Mouse (Mus musculus) adrenal gland, adult 18-20 months (tissue): ENCODE results near the gene Ros1. TPM values are rescaled to one million over a fixed set of nuclear protein-coding genes. Genes with fewer than 3 reads are reported as not detected.
A peak's percentile ranks its signal among the peaks of the same experiment; 100 is the strongest.

ENCODE experiments used
- DNase-seq, 2 experiments: peaks; one replicate each; pipeline ENCODE4 v3.0.0; 2021 to 2022; ENCODE audit warnings: low spot score in 2 of 2
- long read RNA-seq, 2 experiments: library from polyadenylated mRNA; stranded (forward); transcript quantifications; one replicate each; pipeline ENCODE4 v2.0.0; 2021
- total RNA-seq, 2 experiments: library from RNA; stranded (reverse); gene quantifications; 1 replicate in 1 of 2; 2 replicates in 1 of 2; pipeline ENCODE4 v1.2.3; 2021

Ros1 gene
- not detected for total RNA-seq
- long read RNA-seq, experiment 1, result 0 reads
- long read RNA-seq, experiment 2, result 0 reads

- no peak for DNase-seq
These were observed at the start of gene Ros1 for GRCm38 (mm10) chr10:52194957-52195852. TSS of gene Ros1 (minus strand) at chr10:52195244.

GRCm38 (mm10) chr10:52242680-52243323 is 47.8 kb upstream of the Ros1 start:
- DNase-seq, result no peak

GRCm38 (mm10) chr10:52242015-52242414 is 47.0 kb upstream of the Ros1 start:
- DNase-seq, result no peak

- no peak for DNase-seq
These were observed 40.4 kb upstream of the Ros1 start for GRCm38 (mm10) chr10:52235461-52235860.

- DNase-seq, result no peak
These were observed 39.6 kb upstream of the Ros1 start for GRCm38 (mm10) chr10:52234654-52234981.

- peak in 1 of 2 experiments; percentile 56 for DNase-seq
These were observed 39.1 kb upstream of the Ros1 start for GRCm38 (mm10) chr10:52233969-52234653.

- peak; percentile 58 to 65 for DNase-seq
These were observed 38.4 kb upstream of the Ros1 start, which contains the start of gene Dcbld1 for GRCm38 (mm10) chr10:52233301-52233968. TSS of gene Dcbld1 (plus strand) at chr10:52233619.

- peak; percentile 17 to 34 for DNase-seq
These were observed 37.4 kb upstream of the Ros1 start for GRCm38 (mm10) chr10:52232196-52233176.

GRCm38 (mm10) chr10:52219600-52219999 is 24.6 kb upstream of the Ros1 start:
- no peak for DNase-seq

GRCm38 (mm10) chr10:52217564-52217934 is 22.5 kb upstream of the Ros1 start:
- no peak for DNase-seq

GRCm38 (mm10) chr10:52216797-52217563 is 21.9 kb upstream of the Ros1 start:
- peak; percentile 49 to 53 for DNase-seq

- no peak for DNase-seq
These were observed 20.3 kb upstream of the Ros1 start for GRCm38 (mm10) chr10:52215267-52215818.

- DNase-seq, result no peak
These were observed 9.0 kb upstream of the Ros1 start for GRCm38 (mm10) chr10:52204006-52204405.

GRCm38 (mm10) chr10:52185900-52186299 is 9.1 kb downstream of the Ros1 start:
- DNase-seq, result no peak

GRCm38 (mm10) chr10:52182878-52183277 is 12.2 kb downstream of the Ros1 start:
- no peak for DNase-seq

- no peak for DNase-seq
These were observed 20.7 kb downstream of the Ros1 start for GRCm38 (mm10) chr10:52174376-52174775.

GRCm38 (mm10) chr10:52170489-52170888 is 24.6 kb downstream of the Ros1 start:
- no peak for DNase-seq

- DNase-seq, result no peak
These were observed 25.2 kb downstream of the Ros1 start for GRCm38 (mm10) chr10:52169841-52170240.

- no peak for DNase-seq
These were observed 29.7 kb downstream of the Ros1 start for GRCm38 (mm10) chr10:52165376-52165775.
